Mouse (Mus musculus): ENCODE results near the gene Kif7. TPM values are rescaled to one million over a fixed set of nuclear protein-coding genes. Genes with fewer than 3 reads are reported as not detected.

The Kif7 gene
- 10.9 and 11.1 TPM in 2 replicates for polyA plus RNA-seq (2016; fragmentation: Nextera tagmentation; extraction: Ambion mirVana)

DNA sequence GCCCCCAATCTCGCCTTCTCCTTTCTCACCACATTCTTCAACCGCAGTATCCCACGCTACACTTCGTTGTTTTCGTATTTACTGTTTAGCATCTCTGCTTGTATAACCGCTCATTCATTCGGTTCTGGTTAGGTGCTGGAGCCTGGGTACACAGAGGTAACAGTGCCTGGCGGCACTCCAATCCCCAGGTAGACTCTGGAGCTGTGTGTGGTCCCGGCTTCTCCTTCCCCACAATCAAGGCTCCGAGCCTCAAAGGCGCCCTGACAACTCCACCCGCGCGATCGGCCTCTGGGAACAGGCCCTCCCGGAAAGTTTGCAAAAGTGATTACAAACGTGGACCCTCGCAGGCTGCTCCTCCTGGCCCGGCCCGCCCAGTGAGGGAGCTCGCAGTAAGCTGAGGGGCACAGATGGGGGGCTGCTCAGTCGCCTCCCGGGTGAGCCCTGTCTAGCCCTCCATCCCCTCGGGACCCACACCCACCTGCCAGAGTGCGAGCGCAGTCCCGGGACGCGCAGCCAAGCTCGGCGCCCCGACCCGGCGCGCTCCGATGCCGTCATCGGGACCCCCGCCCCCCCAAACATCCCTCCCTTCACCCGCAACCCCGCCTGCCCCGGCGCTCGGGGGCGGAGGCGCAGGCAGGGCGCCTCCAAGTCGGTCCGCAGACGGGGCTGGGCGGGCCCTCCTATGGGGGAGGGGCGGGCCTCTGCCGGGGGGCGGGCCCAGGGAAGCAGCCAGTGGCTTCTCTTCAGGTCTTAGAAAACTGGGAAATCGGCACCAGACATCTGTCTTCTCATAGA lies at the start of gene Kif7:
Gene Kif7 (minus strand): TSS at position 534 of the 795 bp plus-strand sequence.
- 1% methylated on average over 54 of the region's 55 CpGs for whole genome bisulfite sequencing
- Histone ChIP-seq H3K36me3 (peaks cover 13% of the 10 kb centered on the region; the same call in 1 of the 2 replicates), H3K27me3 (peaks cover 25% of the 10 kb centered on the region), H3K4me2 (peak within 1 kb of the TSS; percentile 82), H3K4me3 (replicated peaks) (peak within 1 kb of the TSS; percentile 78), H3K9me3 (no peaks in the 10 kb centered on the region), H3K4me1 (replicated peaks) (peaks cover 11% of the 10 kb centered on the region), H3K27ac (0 out of 2 replicates have a peak within 1 kb of the TSS, but pooled peaks have one; percentile 50), H3K9ac (replicated peaks) (peak within 1 kb of the TSS; percentile 77)
- peak; percentile 87 for ATAC-seq (ENCODE audit: insufficient number of reproducible peaks, insufficient read depth, low FRiP score, low TSS enrichment, low read depth)

DNA sequence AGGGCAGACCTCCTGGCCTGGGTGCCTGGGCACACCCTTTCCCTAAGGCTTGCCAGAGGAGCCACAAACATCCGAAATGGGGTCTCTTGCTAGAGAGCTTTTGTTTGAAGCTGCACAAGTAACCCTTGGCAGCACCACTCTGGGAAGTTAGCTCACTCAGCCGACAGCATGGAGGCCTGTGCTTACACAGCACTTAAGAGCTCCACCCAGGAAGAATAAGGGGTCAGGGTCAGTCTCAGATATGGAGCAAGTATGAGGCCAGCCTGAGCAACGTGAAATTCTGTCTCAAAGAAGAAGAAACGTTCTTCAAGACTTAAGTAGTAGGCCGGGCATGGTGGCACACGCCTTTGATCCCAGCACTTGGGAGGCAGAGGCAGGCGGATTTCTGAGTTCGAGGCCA lies 46.6 kb upstream of the Kif7 start:
- H3K27me3 ChIP-seq, result no peaks in the 10 kb centered on the region
- no peak overlapping the region for H3K4me3 ChIP-seq (replicated peaks)
- H3K9ac ChIP-seq (replicated peaks), result no peak overlapping the region
- H3K4me2 ChIP-seq, result no peak overlapping the region
- H3K4me1 ChIP-seq (replicated peaks), result no peaks in the 10 kb centered on the region
- no peak for ATAC-seq (ENCODE audit: insufficient number of reproducible peaks, insufficient read depth, low FRiP score, low TSS enrichment, low read depth)
- WGBS, result 76% methylated on average over 8 of the region's 8 CpGs
- H3K27ac ChIP-seq, result no peak overlapping the region
- no peaks in the 10 kb centered on the region for H3K9me3 ChIP-seq
- no peaks in the 10 kb centered on the region for H3K36me3 ChIP-seq

DNA sequence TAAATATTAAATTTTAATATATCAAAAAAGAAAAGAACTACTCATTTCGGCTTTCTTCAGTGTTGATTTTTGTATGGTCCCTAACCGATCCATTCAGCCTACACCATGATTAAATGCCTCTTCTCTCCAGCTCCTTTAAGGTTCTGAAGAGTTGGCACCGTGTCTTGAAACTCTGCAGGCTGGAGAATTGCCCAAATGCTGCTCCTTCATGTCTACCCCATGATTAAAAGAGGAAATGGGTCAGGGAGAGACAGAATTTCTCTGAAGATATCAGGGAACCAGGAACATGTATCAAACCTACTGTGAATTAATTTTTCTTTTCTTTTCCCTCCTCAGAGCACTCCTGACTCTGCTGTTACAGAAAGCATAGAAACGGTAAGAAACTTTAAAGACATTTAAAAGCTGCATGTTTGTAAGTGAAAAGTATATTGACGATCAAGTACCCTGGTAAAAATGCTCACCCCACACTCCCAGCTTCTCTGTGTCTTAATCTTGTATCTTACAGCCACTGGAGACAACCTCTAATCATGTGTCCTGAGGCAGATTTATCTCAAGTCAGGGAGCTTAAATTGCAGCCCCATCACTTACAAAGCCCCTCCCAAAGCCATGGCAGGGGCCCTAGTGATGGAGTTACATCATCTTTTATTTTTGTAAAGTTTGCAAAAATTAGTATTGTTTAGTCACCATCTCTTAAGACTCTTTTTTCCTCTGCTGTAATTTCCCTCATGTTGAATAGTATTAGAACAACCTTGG lies 45.8 kb upstream of the Kif7 start:
- H3K4me1 ChIP-seq (replicated peaks), result no peaks in the 10 kb centered on the region
- no peak overlapping the region for H3K4me3 ChIP-seq (replicated peaks)
- H3K36me3 ChIP-seq, result no peaks in the 10 kb centered on the region
- ATAC-seq (ENCODE audit: insufficient number of reproducible peaks, insufficient read depth, low FRiP score, low TSS enrichment, low read depth), result no peak
- no peak overlapping the region for H3K9ac ChIP-seq (replicated peaks)
- no peaks in the 10 kb centered on the region for H3K9me3 ChIP-seq
- 79% methylated on average over 5 of the region's 5 CpGs for WGBS
- no peak overlapping the region for H3K27ac ChIP-seq
- H3K27me3 ChIP-seq, result no peaks in the 10 kb centered on the region
- no peak overlapping the region for H3K4me2 ChIP-seq

DNA sequence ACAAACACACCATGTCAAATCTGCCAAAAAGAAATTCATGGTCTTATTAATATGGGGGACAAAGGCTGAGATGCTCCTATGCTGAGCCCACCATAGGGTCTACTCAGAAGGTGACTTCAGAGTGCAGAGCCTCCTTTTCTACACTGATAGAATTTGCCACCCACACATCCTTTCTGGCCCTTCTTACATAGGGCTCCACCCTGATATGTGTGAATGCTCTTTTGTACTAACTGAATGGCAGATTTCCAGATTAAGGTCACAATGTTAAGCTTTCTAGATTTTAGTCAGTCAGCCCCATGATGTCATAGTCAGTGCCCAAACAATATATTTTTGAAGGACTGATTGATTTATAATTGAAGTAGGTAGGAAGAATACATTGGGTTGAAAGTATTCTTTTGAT lies 44.2 kb upstream of the Kif7 start:
- no peak overlapping the region for H3K27ac ChIP-seq
- no peak overlapping the region for H3K4me3 ChIP-seq (replicated peaks)
- H3K9ac ChIP-seq (replicated peaks), result no peak overlapping the region
- H3K4me1 ChIP-seq (replicated peaks), result no peaks in the 10 kb centered on the region
- ATAC-seq (ENCODE audit: insufficient number of reproducible peaks, insufficient read depth, low FRiP score, low TSS enrichment, low read depth), result no peak
- H3K36me3 ChIP-seq, result no peaks in the 10 kb centered on the region
- no peak overlapping the region for H3K4me2 ChIP-seq
- H3K9me3 ChIP-seq, result no peaks in the 10 kb centered on the region
- 0 out of 2 replicates have a peak, but pooled peaks cover 4% of the 10 kb centered on the region for H3K27me3 ChIP-seq

DNA sequence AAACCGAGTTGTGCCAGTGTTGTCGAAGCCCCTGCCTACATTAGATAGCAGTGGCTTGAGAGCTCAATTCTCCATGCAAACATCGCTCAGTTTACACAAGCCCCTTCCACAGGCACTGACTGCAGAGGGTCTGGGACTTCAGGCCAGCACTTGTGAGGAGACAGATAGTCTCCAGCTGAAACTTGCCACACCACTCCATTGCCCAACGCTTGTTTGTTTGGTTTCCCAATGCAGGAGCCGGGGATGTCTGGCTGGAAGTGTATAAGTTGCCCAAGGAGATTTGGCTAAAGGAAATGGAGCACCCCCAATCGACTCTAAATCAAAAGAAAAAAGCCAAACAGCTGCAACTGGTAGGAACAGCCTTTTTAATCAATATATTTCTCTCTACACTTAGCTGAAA lies 42.7 kb upstream of the Kif7 start:
- no peaks in the 10 kb centered on the region for H3K9me3 ChIP-seq
- H3K9ac ChIP-seq (replicated peaks), result no peak overlapping the region
- H3K27me3 ChIP-seq, result 0 out of 2 replicates have a peak, but pooled peaks cover 4% of the 10 kb centered on the region
- no peaks in the 10 kb centered on the region for H3K4me1 ChIP-seq (replicated peaks)
- H3K4me2 ChIP-seq, result no peak overlapping the region
- 72% methylated on average over 6 of the region's 6 CpGs for WGBS
- no peak overlapping the region for H3K4me3 ChIP-seq (replicated peaks)
- H3K27ac ChIP-seq, result no peak overlapping the region
- no peaks in the 10 kb centered on the region for H3K36me3 ChIP-seq
- no peak for ATAC-seq (ENCODE audit: insufficient number of reproducible peaks, insufficient read depth, low FRiP score, low TSS enrichment, low read depth)

DNA sequence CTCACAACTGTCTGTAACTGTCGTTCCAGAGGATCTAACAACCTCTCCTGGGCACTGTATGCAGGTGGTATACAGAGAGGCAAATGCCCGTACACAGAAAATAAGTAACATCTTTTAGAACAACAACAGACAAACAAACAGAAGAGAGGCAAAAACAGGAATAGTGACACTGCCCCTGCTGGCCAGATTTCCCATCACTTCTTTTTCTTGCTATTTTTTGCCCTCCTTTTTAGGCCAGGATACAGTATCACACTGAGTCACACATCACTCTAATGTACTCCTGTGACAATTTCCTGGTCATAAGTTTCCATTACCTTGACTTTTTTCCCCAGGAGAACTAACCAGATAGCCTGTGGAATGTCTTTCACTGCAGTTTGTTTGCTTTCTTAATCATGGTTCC lies 40.8 kb upstream of the Kif7 start:
- no peak overlapping the region for H3K27ac ChIP-seq
- H3K36me3 ChIP-seq, result no peaks in the 10 kb centered on the region
- H3K9me3 ChIP-seq, result no peaks in the 10 kb centered on the region
- WGBS, result 47% methylated on average over 2 of the region's 2 CpGs
- no peak overlapping the region for H3K9ac ChIP-seq (replicated peaks)
- 0 out of 2 replicates have a peak, but pooled peaks cover 4% of the 10 kb centered on the region for H3K27me3 ChIP-seq
- no peak overlapping the region for H3K4me2 ChIP-seq
- no peaks in the 10 kb centered on the region for H3K4me1 ChIP-seq (replicated peaks)
- no peak overlapping the region for H3K4me3 ChIP-seq (replicated peaks)
- ATAC-seq (ENCODE audit: insufficient number of reproducible peaks, insufficient read depth, low FRiP score, low TSS enrichment, low read depth), result no peak

DNA sequence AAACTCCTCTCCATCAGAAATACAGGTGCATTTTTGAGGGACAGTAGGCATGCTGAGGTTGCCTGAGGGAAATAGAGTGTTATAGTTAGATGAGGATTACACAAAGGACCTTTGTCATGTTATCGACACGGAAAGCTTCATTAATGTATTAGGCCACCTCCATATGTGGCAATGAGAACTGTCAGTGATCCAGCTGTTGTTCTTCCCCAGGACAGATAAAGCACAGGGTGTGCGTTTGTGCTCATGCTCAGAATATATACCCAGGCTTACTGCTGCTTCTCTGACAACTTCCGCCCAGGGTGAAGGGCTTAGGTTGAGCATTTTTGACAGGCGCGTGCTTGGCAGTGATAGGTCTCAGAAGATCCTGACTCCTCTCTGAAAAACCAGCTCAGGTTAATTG lies 34.0 kb upstream of the Kif7 start:
- H3K36me3 ChIP-seq, result no peaks in the 10 kb centered on the region
- no peak for ATAC-seq (ENCODE audit: insufficient number of reproducible peaks, insufficient read depth, low FRiP score, low TSS enrichment, low read depth)
- H3K4me3 ChIP-seq (replicated peaks), result no peak overlapping the region
- H3K4me2 ChIP-seq, result no peak overlapping the region
- 89% methylated on average over 6 of the region's 6 CpGs for WGBS
- H3K27ac ChIP-seq, result no peak overlapping the region
- no peaks in the 10 kb centered on the region for H3K4me1 ChIP-seq (replicated peaks)
- no peak overlapping the region for H3K9ac ChIP-seq (replicated peaks)
- H3K9me3 ChIP-seq, result no peaks in the 10 kb centered on the region
- H3K27me3 ChIP-seq, result 0 out of 2 replicates have a peak, but pooled peaks cover 3% of the 10 kb centered on the region

DNA sequence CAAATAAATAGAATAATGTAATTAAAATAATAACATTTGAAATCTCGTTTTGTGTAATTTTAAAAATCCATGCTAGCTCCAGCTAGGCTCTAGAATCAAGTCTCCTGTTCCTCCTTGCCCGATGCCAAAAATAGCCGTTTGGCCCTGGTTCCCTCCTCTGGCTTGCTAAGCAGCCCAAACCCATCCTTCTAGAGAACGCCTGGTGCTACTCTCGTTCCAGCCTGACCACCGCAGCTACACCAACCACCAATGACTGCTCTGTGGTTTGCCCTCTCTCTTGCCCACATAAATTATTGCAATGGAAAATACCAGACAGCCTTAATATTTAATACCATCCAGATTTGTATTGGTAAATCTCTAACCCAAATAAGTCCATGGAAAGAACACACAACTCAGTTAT lies 32.1 kb upstream of the Kif7 start:
- 85% methylated on average over 6 of the region's 6 CpGs for WGBS
- H3K27me3 ChIP-seq, result 0 out of 2 replicates have a peak, but pooled peaks cover 3% of the 10 kb centered on the region
- no peak for ATAC-seq (ENCODE audit: insufficient number of reproducible peaks, insufficient read depth, low FRiP score, low TSS enrichment, low read depth)
- no peaks in the 10 kb centered on the region for H3K36me3 ChIP-seq
- no peak overlapping the region for H3K9ac ChIP-seq (replicated peaks)
- H3K27ac ChIP-seq, result no peak overlapping the region
- H3K4me1 ChIP-seq (replicated peaks), result peaks cover 7% of the 10 kb centered on the region
- H3K9me3 ChIP-seq, result no peaks in the 10 kb centered on the region
- no peak overlapping the region for H3K4me2 ChIP-seq
- no peak overlapping the region for H3K4me3 ChIP-seq (replicated peaks)

DNA sequence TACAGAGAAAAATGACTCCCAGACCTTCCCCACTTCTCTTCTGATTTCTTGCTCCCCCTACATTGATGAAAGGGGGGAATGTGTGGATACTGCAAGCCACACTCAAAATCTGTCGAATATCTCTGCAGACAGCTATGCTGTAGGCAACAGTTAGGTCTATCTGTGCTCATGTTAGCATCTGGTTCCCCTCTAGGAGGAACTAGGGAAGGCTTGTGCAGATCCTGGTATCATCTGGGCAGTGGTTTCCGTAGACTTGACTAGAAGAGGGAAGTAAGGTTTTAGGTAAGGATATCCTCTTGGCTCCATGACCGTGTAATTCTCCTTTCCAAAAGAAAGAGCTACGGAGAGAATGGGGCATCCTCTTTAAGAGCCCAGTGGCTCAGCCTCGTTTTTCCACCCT lies 29.1 kb upstream of the Kif7 start:
- Histone ChIP-seq H3K4me3 (replicated peaks) (no peak overlapping the region), H3K9ac (replicated peaks) (no peak overlapping the region), H3K4me2 (no peak overlapping the region), H3K36me3 (peaks cover 2% of the 10 kb centered on the region; the same call in 1 of the 2 replicates), H3K27ac (no peak overlapping the region), H3K27me3 (0 out of 2 replicates have a peak, but pooled peaks cover 3% of the 10 kb centered on the region), H3K4me1 (replicated peaks) (peaks cover 7% of the 10 kb centered on the region), H3K9me3 (no peaks in the 10 kb centered on the region)
- WGBS, result 82% methylated on average over 5 of the region's 5 CpGs
- ATAC-seq (ENCODE audit: insufficient number of reproducible peaks, insufficient read depth, low FRiP score, low TSS enrichment, low read depth), result no peak

DNA sequence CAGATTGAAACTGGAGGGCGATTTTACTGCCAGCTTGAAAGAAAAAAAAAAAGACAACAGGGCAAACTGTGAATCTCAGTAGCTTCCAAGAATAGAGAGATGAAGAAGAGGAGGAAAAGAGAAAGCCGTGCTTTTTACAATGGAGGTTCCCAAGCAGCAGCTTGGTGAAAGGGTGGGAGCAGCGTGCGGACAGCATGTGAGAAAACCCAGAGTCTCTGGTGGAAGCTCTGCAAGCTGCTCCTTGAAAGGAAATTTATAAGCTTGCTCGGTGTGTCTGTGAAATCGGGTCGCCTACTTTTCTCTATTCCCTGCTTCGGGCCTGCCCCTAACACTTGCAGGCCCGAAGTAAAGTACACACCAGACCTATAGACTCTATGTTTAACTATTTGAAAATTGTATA lies 28.5 kb upstream of the Kif7 start:
- Histone ChIP-seq H3K4me1 (replicated peaks) (peaks cover 7% of the 10 kb centered on the region), H3K4me2 (no peak overlapping the region), H3K9me3 (no peaks in the 10 kb centered on the region), H3K36me3 (peaks cover 5% of the 10 kb centered on the region; the same call in 1 of the 2 replicates), H3K4me3 (replicated peaks) (no peak overlapping the region), H3K27ac (no peak overlapping the region), H3K27me3 (0 out of 2 replicates have a peak, but pooled peaks cover 3% of the 10 kb centered on the region), H3K9ac (replicated peaks) (no peak overlapping the region)
- 94% methylated on average over 9 of the region's 9 CpGs for WGBS
- ATAC-seq (ENCODE audit: insufficient number of reproducible peaks, insufficient read depth, low FRiP score, low TSS enrichment, low read depth), result no peak
